Mouse (Mus musculus) monocyte, adult 2 months (primary cell): ENCODE measurements around the gene Gm28043.

Experiments used
- DNase-seq, 2 experiments: peaks; one replicate each; pipeline ENCODE4 v3.0.0; 2022; ENCODE audit warnings: low spot score in 2 of 2, low read depth in 1 of 2

Gm28043 gene

GRCm38 (mm10) chr17:29623488-29623887, 8.8 kb downstream of the Gm28043 start:
- DNase-seq: no peak

GRCm38 (mm10) chr17:29627285-29627684, 12.6 kb downstream of the Gm28043 start:
- DNase-seq: no peak

DNA sequence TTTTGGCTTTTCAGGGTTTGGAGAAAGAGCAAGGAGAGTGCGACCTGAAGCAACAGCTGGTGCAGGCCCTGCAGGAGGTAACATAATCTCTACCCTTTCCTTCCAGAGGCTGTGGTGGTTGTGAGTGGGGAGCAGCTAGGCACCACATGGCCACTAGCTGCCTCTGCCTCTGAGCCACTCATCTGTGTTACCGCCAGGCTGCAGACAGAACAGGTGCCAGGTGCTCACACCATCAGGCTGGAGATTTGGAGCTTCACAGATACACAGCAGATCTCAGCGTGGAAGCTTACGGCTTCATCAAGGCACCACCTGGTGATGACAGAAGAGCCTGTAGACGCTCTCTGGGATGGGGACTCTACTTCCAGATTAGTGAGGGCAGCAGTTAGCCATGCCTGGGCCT, 14.3 kb downstream of the Gm28043 start:
- no peak for DNase-seq

DNA sequence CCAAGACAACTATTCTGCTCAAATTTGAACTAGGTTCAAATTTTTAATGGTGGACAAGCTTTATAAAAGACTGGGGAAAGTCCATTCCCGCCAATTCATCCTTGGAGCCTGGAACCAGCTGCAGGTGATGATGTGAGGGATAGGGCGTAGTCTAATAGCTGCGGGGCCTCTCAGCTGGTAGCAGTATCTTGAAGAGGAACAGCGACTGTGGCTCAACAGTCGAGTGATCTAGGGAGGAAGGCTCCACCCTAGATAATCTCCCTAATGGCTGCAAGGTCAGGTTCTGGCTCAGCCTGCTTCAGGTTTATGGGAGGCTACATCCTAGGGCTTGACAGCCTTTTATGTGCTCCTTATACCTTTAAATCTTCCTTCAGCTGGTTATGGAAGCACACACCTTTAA, 14.9 kb downstream of the Gm28043 start:
- no peak for DNase-seq

DNA sequence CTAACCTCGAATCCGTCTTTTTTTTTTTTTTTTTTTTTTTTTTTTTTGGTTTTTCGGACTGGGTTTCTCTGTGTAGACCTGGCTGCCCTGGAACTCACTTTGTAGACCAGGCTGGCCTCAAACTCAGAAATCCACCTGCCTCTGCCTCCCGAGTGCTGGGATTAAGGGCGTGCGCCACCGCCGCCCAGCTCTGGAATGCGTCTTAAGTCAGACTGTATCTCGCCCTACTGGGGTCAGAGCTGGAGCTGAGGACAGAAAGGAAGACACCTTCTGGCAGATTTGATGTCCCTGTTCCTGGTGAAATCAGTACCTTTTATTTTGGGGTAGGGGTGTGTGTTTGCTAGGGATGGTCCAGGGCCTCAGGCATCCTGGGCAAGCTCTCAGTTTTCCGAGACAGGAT, 17.6 kb downstream of the Gm28043 start:
- no peak for DNase-seq

DNA sequence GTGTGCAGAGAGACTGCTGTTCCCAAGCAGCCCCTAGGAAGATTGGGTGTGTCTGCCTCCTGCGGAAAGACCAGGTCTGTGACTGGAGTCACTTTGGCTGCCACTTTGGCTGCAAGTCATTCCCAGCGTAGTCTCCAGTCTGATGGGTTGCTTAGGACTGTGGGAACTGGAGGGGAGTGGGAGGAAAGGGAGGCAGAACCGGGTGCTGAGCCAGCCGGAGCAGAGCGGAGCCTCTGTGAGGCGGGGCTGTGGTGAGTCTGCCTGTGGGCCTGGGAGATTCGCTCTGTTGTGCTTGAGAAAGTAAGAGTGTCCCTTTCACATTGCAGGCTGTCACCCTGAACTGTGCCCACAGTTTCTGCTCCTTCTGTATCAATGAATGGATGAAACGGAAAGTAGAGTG, 20.8 kb downstream of the Gm28043 start:
- no peak for DNase-seq

DNA sequence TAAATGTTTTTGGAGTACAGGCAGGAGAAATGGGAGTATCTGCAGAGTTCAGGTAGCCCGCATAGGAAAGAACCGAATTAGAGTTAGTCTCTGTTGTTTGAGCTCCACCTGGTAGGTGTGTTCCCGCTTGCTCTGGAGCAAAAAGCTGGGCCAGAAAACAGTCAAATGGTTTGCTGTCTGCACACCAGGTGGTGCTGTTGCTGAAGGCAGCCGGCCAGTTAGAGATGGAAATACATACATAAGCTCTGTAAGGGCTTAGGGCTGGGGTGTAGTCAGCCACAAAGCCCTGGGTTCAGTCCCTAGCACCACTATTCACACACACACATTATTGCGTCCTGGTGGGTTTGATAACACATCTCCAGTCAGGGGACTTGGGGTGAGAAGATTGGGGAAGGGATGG, 21.4 kb downstream of the Gm28043 start:
- DNase-seq: no peak

DNA sequence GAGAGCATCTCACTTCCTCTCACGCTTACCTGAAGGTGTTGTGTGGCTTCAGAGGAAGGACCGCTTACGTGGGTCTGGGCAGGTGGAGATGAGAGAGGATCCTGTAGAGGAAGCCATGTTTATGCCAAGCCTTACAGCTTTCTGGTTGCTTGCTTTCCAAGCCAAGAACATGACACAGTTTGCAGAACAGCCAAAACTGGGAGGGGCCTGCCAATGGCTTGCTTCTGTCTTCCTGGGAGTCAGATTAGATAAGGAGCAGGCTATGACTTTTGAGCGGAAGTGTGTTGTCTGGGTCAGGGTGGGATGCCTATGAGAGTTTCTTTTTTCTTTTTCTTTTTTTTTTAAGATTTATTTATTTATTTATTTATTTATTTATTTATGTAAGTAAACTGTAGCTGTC, 22.7 kb downstream of the Gm28043 start:
- DNase-seq: no peak

GRCm38 (mm10) chr17:29637895-29638294, 23.2 kb downstream of the Gm28043 start:
- DNase-seq: peak in 1 of 2 experiments; percentile 26

GRCm38 (mm10) chr17:29640971-29641370, 26.3 kb downstream of the Gm28043 start:
- no peak for DNase-seq

DNA sequence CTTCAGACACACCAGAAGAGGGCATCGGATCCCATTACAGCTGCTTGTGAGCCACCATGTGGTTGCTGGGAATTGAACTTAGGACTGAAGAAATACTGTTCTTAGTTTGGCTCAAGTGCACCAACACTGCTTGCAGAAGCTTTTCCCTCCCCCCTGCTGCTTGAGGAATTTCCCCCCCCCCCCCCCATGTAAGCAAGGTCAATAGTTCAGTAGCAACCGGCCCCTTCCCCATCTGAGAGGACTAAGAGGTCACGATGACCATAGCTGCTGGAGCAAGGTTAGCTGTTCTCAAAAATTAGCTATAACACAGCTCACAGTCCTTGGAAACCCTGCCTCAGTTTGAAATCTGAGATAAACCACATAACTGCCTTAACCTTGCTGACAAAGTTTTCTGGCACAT, 27.5 kb downstream of the Gm28043 start:
- DNase-seq: no peak

GRCm38 (mm10) chr17:29658249-29658648, 43.6 kb downstream of the Gm28043 start:
- DNase-seq: no peak

GRCm38 (mm10) chr17:29660076-29660761, 45.5 kb downstream of the Gm28043 start, which contains the start of gene Cmtr1:
Cmtr1 (plus strand) TSS chr17:29660595.
- DNase-seq: peak; percentile 91 to 97

DNA sequence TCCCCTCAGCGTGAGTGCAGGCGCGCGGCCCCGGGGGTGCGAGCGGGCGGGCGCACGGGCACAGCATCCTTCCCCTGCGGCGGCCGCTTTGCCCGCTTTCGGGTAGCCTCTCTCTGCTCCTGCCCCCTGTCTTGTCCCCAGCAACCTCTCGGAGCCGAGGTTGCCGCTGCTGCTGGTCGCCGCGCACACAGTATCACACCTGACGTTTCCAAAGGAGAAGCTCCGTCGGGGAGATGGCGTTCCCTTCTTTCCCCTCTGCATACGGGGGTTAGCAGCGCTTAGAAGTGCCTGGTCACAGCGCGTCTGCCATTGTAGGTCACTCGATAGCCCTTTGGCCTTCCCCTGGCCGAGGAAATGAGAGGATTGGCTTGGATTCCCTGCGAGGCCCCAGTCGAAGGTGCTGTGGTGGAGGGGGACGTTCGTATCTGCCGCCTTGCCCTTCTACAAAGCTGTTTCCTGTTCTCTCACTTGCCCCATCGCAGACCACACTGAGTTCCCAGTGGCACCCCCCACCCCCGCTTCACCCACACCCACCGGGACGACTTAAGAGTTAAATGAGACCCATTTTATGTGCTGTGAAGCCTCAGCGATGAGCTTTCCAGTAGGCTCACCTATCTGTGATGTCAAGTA, 46.2 kb downstream of the Gm28043 start:
- no peak for DNase-seq

DNA sequence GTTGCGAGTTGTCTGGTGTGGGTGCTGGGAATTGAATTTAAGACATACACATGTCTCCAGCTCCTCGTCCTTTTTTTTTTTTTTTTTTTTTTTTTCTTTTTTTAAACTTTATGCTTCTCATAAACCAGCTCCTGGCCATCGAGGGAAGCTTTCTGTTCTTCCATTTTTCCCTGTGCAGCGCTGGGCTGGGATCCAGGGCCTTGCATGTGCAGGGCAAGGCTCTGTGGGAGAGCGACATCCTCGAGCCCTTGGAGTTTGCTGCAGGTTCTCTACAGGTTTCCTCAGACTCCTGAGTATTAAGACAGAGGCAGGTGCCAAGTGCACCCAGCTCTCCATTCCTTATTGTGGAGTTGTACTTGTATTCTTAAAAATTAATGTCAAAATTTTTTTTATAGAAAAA, 47.5 kb downstream of the Gm28043 start:
- DNase-seq: no peak

GRCm38 (mm10) chr17:29668051-29668986, 53.6 kb downstream of the Gm28043 start:
- DNase-seq: no peak

- no peak for DNase-seq
These were observed 54.4 kb downstream of the Gm28043 start for GRCm38 (mm10) chr17:29669030-29669429.

DNA sequence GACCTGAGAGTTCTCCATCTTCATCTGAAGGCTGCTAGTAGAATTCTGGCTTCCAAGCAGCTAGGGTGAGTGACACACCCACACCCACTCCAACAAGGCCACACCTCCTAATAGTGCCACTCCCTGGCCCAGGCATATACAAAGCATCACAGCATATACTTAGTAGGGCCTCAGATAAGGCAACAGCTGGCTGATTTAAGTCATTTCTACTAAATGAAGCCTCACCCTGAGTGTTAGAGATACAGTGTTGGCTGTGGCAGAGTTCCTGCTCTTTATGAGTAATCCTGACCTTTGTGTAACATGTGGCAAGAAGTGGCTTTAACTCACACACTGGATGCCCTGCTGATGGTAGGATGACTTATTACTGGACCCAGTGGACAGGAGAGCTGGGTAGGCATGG, 55.3 kb downstream of the Gm28043 start:
- DNase-seq: no peak

DNA sequence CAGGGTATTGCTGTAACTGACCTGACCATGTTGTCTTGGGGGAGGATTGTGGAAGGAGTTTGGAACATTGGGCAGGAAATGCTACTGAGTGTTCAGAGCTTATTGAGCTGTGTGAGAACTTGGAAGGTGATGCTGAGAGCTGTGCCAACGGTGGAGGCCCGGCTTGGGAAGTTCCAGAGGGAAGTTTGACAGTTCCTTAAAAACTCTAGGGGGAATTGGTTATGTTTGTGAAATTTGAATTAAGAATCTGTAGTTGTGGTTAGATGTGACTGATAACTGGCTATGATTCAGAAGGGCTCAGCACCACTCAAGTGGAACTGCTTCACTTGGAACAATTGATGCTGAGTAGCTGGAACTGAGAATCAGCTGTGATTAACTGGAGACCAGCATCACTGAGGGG, 56.3 kb downstream of the Gm28043 start:
- DNase-seq: no peak

DNA sequence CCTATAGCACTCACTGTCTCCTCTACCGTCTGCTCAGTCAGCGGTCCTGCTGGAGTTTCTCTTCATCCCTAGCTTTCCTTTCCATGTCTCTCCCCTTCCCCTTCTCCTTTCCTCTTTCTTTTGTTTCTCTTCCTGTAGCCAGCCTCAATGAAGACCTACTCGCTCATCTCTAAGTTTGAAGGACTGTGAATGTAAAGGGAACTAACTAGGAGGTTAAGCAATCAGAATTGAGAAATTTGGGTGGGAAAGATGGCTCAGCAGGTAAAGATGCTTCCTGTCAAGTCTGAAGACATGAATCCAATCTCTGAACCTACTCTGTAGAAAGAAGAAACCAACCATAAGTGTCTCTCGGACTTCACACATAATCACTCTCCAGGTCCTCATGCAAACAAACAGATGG, 58.6 kb downstream of the Gm28043 start:
- no peak for DNase-seq

- DNase-seq: no peak
These were observed 63.9 kb downstream of the Gm28043 start for GRCm38 (mm10) chr17:29678526-29678925.
